Mouse (Mus musculus): ENCODE measurements around the gene Dock2. TPM values are rescaled to one million over a fixed set of nuclear protein-coding genes. Genes with fewer than 3 reads are reported as not detected.
A peak's percentile ranks its signal among the peaks of the same experiment; 100 is the strongest.
"Not testable (repeated sequence)": the region's sequence is repeated elsewhere in the genome, so short reads cannot be mapped to it uniquely, and the experiment has no call there.

The Dock2 gene
- total RNA-seq, 2 experiments from 2014 or later: 6.4 to 8.1 TPM

DNA sequence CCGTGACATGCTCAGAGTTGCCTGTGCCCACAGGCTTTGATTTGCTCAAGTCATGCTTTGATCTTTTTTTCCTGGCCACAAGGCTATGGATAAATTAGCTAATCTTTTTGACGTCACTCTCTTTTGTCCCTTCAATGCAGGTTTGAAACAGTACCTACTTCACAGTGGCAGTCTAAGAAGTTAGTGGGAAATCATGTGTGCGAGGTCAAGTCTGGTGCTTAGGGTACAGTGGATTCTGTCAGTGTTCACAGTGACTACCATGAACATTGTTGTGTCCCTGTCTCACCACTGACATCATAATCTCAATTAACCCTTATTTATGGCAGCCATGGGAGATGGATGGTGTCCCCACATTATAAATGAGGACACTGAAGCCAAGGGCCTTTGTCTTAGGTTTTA, 506.6 kb downstream of the Dock2 start:
- DNase-seq: no peak

DNA sequence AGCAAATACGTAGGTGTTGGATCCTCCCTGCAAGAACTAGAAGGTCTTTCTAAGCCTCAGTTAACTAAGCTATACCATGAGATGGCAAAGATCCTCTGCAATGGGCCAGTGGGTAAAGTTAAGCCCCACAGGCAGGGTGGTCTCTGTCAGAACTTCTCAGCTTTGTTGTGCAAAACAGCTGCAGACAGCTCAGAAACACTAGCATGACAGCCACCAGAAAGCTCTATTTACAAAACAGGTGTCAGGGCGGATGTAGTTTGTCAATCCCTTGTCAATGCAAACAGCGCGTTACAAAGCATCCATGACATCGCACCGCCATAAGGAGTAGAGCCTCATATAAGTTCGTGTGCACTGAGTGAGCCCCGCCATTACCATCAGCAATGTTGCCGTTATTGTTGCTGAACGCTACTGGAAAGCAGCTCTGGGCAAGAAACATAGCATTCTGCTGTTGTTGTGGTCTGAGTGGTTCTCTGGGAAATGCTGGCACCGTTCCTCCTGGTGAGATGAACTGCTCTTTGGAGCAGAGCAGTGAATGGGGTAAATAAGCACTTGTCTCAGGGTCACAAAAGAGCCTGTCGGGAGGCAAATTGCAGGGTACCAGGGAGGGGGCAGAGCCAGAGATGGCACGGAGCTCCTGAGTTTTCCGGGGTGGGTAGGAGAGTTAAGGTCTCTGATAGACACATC, 507.2 kb downstream of the Dock2 start:
- no peak for DNase-seq

DNA sequence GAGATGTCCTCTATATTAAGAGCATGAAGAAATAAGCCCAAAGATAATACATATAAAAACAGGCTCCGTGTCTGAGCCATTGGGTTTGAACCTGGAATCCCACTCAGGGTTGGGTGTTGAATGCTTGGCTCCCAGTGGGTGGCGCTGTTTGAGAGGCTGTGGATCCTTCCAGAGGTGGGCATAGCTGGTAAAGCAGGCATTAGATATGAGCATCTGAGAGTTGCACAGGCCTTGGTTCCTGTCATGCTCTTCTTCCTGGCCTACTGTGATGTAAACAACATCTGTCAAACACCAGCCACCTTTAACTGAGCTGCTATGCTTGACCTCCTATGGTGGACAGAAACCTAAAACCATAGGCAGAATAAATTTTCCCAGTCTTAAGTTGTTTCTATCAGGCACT, 507.8 kb downstream of the Dock2 start:
- peak; percentile 35 for DNase-seq

DNA sequence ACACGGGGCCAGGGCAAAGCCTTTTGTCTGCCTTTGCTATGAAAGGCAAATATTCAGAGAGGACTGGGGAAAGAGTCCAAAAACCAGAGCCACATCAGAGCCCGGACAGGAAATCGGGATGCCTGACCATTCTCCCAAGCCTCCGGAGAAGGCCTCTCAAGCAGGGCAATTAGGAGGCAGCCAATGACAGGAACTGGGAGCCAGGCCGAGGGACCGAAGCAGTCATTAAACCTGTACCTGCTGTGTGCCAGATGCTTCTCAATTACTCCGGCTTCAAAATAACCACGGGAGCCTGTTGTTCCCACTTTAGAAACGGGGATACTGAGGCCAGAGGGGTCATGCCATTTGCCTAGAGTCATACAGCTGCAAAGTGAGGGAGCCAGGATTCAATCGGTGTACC, 511.7 kb downstream of the Dock2 start:
- DNase-seq: no peak

DNA sequence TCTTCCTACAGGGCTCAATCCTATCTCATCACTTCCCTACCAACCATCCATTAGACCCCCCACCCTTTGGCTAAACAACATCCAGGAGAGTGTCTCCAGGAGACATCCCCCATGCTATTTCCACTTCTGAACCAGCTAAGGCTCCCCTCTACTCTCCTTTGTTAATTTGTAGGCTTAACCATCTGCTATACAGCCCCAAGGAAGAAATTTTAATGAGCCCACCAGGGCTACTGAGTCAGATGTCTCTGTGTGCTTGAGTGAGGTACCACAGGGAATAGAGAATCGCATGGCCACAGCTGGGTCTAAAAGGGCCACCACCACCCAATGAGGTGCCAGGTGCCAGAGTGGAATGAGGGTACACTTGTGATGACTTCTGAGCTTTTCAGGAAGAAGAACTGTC, 519.6 kb downstream of the Dock2 start:
- no peak for DNase-seq

DNA sequence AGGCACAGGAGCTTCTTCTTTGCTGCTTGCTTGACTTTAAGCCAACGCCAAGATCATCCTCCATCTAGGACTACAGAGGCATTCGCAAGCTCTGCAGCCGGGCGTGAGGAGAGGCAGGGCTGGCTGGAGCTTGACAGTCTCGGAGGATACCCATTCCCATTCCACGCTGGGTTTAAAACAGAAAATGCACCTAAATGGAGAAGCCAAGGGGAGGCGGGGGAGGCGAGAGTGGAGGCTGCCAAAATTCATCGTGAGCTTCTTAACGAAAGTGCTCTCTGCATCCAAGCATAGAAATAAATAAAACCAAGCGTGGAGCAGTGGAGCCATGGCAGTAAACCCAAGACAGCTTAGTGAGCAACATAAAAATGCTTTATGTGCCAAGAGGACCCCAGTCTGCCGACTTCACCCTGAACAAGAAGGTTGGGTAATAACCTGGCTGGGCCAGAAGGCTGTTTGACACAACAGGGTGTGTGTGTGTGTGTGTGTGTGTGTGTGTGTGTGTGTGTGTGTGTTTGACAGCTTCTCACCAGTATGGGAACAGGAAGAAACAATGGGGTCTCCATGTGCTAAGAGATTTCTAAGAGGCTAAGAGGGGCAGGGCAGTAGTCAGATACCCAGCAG, 524.7 kb downstream of the Dock2 start:
- no peak for DNase-seq

DNA sequence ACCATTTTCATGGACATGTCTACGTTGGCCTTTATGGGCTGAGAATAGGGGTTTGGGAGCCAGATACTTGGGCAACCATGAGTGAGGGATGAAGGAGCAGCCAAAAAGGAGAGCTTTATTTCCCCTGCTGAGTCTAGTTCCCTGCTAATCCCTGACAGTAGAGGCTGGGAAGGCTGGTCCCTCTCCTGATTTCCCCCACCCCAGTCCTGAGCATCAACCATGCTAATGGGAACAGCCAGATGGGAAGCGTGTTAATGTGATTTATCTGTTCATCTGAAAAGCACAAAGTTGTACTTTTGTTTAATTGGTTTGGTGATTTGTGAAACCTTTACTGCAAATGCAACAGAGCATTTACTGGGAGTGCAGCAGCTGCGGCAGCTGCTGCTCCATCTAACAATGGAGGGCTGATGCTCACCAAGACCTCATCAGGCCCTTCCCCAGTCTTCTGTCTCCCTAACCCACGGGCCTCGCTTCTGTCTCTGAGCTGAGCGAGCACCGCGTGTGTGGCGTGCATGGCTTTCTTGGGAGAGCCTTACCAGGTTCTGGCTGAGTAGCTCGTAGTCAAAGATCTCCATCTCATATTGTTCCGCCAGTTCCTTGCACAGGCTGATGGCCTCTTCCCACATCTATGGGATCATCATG, 526.0 kb downstream of the Dock2 start:
- DNase-seq: no peak

DNA sequence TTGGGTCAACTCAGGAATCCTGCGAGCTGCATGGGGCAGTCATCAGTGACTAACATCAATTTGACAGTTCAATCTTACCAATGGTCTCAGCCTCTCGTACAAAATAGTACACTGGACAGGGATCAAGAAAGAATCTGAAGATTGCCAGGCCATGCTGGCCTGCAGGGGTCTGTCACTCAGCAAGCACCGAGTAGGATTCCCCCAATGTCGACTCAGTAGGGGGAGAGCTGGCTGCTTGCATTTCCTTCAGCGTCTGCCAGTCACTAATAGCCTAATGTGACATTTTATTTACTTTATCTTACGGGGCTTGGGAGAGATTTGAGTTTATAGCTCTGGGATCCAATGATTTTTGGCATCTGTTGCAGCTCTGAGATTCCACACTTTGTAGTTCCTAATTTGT, 540.7 kb downstream of the Dock2 start:
- no peak for DNase-seq

DNA sequence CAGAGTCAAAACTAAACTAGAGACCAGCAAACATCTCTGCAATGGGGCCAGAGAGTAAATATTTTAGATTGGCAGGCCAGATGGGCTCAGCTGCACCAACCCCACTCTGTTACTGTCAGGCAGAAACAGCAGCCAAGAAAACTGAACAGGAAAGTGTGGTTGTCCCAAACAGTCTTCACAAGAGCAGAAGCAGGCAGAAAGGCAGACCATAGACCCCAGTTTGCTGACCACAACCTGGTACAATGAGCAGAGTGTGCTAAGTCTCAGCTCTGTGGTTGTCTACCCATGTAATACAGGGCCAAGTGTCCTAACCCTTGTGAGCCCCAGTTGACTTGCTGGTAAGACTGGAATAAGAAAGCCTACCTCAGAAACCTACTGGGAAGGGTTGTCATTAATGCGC, 543.4 kb downstream of the Dock2 start:
- no peak for DNase-seq

DNA sequence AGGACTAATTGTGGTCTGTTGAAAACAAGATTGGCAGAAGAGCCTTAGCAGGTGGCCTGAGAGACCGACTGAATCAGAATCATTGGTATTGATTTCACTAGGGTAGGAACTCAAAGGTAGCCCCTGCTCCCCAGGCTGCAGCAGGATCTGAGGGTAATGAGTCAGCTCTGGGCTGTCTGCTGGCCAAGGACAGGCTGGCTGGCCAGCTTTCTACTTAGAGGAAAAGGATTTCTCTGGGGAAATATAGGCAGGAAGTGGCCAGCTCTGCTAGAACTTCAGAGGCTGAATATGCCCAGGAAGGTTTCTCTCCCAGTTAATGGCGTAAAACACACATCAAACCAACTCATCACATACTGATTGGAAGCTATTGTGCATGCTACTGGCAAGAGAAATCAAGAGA, 544.0 kb downstream of the Dock2 start:
- peak; percentile 39 for DNase-seq

DNA sequence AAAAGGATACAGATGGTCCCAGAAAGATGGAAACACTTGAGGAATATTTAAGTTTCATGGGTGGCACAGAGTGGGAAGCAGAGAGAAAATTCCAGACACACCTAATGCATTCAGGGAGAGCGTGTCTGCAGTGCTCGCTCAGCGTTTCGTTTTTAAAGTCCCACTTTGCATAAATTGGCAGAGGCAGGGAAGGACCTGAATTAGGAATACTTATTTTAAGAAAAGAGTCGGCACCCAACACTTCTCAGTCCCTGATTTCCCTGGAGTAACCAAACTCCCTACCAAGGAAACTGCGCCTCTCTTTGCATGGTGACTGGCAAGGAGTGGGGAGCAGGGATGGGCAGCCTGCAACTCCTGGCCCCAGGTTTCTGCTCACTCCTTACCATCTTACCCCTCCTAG, 546.8 kb downstream of the Dock2 start:
- no peak for DNase-seq

DNA sequence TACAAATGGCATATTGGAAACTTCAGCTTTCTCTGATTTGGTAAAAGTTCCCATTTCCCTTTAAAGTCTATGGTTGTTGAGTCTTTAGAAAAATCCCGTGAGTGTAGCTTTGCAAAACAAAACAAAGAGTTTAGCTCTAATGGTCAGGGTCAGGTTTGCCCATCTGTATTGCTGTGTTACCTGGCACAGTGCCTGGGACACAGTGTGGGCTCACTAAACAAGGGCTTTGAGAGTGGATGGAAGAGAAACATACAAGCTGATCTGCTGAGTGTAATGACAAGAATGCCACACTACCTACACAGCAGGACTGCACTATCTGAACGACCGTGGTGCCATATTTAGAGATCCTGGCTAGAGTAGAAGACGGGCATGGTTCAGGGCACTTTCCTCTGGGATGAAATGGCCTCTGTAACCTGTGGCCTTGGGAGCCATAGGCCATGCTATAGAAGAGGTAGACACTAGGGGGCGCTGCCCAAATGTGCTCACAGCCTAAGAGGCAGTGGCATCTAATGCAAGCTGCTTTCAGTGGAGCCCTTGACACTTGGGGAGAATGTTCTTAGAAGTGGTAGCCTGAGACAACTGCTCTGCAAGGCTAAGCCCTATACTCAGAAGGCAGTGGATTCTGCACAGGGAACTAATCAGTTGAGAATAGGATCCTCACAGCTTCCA, 547.5 kb downstream of the Dock2 start:
- DNase-seq: peak; percentile 64

DNA sequence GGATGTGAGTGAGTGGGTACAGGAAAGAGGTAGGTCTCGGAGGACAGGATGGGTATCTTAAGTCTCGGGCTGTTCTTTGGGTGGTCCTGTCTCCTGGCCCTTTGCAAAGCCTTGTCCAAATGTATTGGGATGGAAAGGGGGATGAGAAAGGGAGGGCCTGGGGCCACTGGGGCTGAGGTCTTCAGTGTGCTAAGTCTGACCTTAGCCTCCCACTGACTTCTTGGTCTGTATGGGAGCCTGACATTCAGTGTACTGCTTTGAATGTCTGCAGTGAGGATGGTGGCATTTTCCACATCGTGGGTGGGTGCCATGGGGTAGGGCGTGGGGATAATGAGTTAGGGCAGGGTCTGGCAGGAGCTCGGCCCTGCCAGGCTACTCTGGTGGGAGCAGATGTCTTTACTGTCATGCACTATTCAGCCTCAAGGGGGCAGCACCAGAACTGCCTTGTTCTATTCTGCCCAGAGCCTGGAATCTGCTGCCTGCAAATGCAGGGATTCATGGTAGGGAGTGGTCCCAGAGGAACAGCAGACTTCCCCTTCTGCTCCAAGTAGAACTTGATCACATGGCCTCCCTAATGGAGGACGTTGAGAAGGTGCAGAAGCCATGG, 554.8 kb downstream of the Dock2 start:
- DNase-seq: peak; percentile 80

DNA sequence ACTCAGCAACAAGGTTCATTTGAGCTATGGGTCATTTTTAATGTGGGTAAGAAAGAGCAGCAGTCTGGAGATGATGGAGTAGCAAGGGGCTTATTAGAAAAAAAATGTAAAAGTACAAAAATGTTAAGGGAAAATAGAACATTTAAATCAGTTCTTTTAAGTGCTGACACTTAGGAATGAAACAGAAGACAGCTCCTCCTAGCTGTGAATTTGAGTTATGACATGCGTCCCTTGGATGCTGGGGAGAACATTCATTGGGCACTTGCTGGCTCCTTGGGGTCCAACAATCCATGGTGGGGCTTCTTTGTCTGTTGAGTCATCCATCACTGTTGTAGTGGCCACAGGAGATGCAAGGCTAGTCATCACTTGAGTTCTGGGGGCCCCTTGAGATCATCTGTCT, 556.5 kb downstream of the Dock2 start:
- no peak for DNase-seq

DNA sequence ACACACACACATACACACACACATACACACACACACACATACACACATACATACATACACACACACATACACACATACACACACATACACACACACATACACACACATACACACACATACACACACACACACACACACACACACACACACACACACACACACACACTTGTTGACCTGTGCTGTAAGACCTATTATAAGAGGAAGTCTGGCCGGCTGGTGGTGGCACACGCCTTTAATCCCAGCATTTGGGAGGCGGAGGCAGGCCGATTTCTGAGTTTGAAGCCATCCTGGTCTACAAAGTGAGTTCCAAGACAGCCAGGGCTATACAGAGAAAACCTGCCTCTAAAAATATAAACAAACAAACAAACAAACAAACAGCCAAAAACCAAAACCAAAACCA, 563.1 kb downstream of the Dock2 start:
- not testable (repeated sequence) for DNase-seq

DNA sequence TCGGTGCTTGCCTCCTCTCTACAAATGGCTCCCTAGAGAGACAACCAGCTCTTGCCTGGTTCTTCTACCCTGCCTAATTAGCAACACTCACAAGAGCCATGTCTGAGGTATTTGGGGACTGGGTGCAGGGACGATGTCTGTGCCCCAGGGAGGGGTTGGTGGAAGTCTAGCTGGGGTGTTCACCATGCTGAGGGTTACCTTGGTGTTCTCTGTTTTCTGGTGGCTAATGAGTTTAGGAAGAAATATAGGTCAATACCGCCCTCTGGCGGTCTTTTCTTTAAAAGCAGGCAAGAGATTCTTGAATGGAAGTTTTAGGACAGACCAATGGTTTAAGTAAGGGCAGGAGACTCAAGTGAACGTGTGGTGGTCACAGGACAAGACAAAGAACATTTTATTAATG, 570.8 kb downstream of the Dock2 start:
- peak; percentile 75 for DNase-seq

DNA sequence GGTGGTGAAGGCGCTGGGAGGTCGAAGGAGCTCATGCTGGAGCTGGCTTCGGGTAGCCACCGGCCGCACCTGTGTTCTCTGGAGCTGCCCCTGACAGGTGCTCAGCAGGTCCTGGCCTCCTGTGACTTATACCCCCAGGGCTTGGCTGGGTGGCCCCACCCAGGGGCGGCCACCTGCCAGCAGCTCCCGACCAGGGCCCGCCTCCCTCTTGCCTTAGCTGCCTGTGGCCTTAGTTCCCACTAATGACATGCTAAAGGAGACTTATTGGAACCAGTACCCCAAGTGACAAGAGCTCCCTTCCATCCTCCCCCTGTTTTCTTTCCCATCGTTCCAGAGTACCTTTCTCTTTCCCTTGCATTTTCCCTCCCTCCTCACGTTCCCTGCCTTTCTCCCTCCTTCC, 575.7 kb downstream of the Dock2 start, which contains the start of gene Foxi1:
Gene Foxi1 (minus strand): TSS at position 101 of the 400 bp plus-strand sequence.
- DNase-seq: no peak

DNA sequence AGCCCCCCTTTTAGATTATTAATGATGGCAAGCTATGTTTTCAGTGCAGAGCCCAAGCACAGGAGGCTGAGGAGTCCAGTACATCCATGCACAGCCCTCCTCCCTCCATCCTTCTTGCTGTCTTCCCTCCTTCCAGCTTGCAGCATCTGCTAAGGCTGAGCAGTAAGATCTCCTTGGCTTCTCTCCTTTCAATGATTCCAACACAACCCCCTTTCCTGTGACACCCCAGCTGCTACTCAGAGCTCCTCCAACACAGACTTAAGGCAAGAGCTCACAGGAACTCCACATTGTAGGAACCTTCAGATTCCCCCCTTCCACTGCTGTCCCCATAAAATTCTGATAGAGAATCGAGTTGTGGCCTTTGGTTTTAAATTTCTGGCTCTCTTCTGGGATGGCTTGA, 580.9 kb downstream of the Dock2 start:
- no peak for DNase-seq

DNA sequence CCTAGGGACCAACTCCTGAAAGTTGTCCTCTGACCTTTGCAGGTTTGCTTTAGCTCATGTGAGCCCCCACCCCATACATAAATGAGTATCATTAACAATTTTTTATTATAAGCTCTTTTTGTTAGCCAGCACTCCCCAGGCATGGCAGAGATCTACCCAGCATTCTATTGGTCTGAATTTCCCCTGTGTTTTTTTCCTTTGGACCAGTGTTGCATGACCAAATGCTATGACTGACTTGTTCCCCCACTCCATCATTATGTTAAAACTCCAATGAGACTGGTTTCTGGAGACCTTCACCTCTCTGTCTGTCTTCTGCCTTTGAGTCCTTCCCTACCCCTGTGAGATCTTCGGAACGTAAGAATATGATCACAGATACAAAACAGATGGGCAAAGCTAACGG, 588.5 kb downstream of the Dock2 start:
- DNase-seq: no peak

DNA sequence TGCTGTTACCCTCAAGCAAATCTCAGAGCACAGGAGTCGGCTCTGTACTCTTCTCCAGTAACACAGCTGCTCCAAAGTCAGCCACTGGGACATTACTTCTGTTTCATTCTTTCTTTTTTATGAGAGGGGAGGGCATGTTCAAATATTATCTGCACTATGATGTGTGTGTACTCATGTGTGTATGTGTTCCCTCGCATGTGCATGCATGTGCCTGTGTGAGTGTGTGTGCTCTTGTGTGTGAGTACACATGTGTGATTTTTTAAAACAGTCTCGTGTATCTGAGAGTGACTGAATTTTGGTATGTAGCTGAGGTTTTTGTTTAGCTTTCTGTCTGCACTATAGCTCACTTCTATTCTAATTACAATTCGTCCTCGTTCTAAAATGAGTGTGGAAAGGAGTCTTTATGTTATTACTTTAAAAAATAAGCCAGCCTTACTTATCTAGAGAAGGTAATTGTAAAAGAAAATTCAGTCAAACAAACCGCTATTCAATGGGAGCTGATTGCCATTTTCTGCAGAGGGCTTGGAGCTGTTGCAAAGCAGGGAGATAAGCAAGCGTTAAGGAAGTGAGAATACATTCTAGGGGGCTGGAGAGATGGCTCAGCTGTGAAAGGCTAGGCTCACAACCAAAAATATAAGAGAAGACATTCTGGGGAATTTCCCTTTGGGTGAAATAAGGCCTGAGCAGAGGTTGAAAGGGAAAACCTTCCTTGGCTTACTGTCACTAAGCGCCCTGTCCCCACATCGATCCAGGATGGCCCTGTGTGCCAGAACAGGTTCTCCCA, 589.3 kb downstream of the Dock2 start:
- DNase-seq: no peak

DNA sequence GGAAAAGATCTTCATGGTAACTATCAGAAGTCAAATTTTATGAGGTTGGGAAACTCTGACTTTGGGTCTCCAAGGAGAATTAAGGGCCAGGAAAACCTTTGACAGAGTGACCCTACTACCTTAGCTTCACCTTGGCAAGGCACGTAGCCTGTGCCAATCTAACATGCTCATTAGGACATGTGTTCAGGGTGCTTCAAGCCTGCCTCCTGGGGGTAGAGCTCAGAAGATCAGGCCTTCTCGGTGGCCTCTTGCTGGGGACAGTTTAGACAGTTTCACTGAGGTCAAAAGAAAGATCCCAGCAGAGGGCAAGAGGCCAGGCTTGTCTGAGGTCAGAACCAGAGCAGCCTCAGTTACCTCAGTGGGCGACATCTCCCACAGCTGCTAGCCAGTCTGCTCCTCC, 590.0 kb downstream of the Dock2 start:
- DNase-seq: peak; percentile 9

DNA sequence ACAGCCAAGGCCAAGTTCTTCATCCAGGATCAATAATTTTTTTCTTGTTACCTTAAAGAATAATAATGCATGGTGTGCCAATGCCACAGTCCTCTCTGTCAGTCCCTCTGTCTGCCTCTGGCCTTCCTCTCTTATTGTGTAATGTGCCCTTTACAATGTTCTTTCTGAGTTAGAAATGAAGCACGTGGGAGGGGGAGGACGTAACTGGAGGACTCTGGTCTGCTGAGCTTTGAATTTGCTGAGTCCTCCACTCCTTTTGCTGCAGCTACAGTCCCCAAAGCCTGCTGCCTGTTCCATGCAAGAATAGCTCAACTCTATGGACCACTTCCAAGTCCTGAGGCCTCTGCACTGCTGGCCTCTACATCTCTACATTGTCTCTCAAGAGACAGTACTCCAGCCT, 599.4 kb downstream of the Dock2 start:
- DNase-seq: peak; percentile 7
